Mouse (Mus musculus) embryonic facial prominence, embryonic 12.5 days (tissue): ENCODE data around the gene Map2k2. TPM values are rescaled to one million over a fixed set of nuclear protein-coding genes. Genes with fewer than 3 reads are reported as not detected.

Experiments used
- ATAC-seq: fragments of 200-750 bp; cut with Nextera tagmentation; 2 replicates; pipeline ENCODE4 v1.8.0; 2017; ENCODE audit not compliant: insufficient number of reproducible peaks, insufficient read depth, low FRiP score, low TSS enrichment
- H3K27ac ChIP-seq: fragments of 300-500 bp; sonication (generic); 2 replicates; pipeline ENCODE4 v1.5.1; 2016; ENCODE audit warnings: mild to moderate bottlenecking
- H3K27me3 ChIP-seq: fragments of 300-500 bp; sonication (generic); 2 replicates; pipeline ENCODE4 v1.6.1; 2016; ENCODE audit warnings: mild to moderate bottlenecking, moderate library complexity
- H3K36me3 ChIP-seq: fragments of 300-500 bp; sonication (generic); 2 replicates; pipeline ENCODE4 v1.6.1; 2016; ENCODE audit warnings: mild to moderate bottlenecking
- H3K4me1 ChIP-seq: fragments of 300-500 bp; sonication (generic); 2 replicates; pipeline ENCODE4 v1.6.1; 2016
- H3K4me2 ChIP-seq: fragments of 300-500 bp; sonication (generic); replicated peaks from 2 replicates; pipeline ENCODE4 v1.6.1; 2016; ENCODE audit warnings: mild to moderate bottlenecking, moderate library complexity
- H3K4me3 ChIP-seq: fragments of 300-500 bp; sonication (generic); 2 replicates; pipeline ENCODE4 v1.5.1; 2016; ENCODE audit warnings: mild to moderate bottlenecking
- H3K9ac ChIP-seq: fragments of 300-500 bp; sonication (generic); 2 replicates; pipeline ENCODE4 v1.6.1; 2016; ENCODE audit warnings: mild to moderate bottlenecking, moderate library complexity
- H3K9me3 ChIP-seq: fragments of 300-500 bp; sonication (generic); 2 replicates; pipeline ENCODE4 v1.6.1; 2016; ENCODE audit warnings: mild to moderate bottlenecking, moderate library complexity
- WGBS: fragments of 180-500 bp; shearing (Covaris S2); methylation state at CpG from one replicate; pipeline ENCODE4 v1.1.7; 2016; 5-methylcytosine and 5-hydroxymethylcytosine counted together
- polyA plus RNA-seq: library from polyadenylated mRNA; unstranded; fragments of >200 nt; fragmentation: Nextera tagmentation; extraction: Ambion mirVana; gene quantifications from 2 replicates; pipeline ENCODE4 v1.2.1, GENCODE M21; 2016

The Map2k2 gene
- polyA plus RNA-seq, 1 experiment from 2014 or later: 230 TPM

DNA sequence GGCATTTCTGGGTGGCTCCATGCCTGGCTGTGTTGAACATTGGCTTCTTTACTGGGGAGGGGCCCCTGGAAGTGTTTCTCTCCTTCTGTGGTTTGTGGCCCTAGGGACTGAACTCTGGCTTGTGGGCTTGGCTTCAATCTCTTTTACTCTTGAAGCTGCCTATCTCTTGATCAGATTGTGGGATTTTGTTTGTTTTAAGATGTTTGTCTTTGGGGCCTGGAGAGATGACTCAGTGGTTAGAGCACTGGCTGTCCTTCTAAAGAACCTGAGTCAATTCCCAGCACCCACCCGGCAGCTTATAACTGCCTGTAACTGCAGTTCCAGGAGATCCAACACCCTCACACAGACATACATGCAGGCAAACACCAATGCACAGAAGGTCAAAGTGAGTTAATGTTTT lies 29.4 kb upstream of the Map2k2 start:
- WGBS: 89% methylated on average over 1 of the region's 1 CpGs
- 0 out of 2 replicates have a peak, but pooled peaks cover 2% of the 10 kb centered on the region for H3K4me1 ChIP-seq
- H3K36me3 ChIP-seq: peaks cover 86% of the 10 kb centered on the region
- no peaks in the 10 kb centered on the region for H3K27me3 ChIP-seq
- H3K9me3 ChIP-seq: no peaks in the 10 kb centered on the region
- no peak for ATAC-seq
- H3K9ac ChIP-seq: no peak overlapping the region
- no peak overlapping the region for H3K27ac ChIP-seq
- no peak overlapping the region for H3K4me3 ChIP-seq
- H3K4me2 ChIP-seq: no peak overlapping the region

DNA sequence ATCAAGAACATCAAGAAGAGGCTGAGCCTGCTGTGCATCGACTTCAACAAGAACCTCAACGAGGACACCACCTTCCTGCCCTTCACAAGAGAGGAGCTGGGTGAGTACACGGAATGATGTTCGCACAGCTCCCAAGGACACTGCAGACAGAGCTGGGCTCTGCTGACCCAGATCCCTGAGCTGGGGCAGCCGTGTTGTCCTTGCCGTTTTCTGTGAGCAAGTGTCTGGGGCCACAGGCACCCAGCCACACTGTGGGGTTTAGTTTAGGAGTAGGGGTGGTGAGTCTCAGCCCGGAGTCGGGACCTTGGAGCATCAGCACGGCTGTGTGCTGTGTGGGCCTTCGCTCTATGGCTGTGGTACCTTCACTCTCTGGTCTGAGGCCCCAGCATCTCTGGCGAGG lies 27.8 kb upstream of the Map2k2 start:
- 93% methylated on average over 11 of the region's 11 CpGs for WGBS
- Histone ChIP-seq H3K9me3 (no peaks in the 10 kb centered on the region), H3K9ac (no peak overlapping the region), H3K4me1 (no peaks in the 10 kb centered on the region), H3K36me3 (peaks cover 98% of the 10 kb centered on the region), H3K27me3 (no peaks in the 10 kb centered on the region), H3K27ac (no peak overlapping the region), H3K4me3 (no peak overlapping the region), H3K4me2 (no peak overlapping the region)
- no peak for ATAC-seq

DNA sequence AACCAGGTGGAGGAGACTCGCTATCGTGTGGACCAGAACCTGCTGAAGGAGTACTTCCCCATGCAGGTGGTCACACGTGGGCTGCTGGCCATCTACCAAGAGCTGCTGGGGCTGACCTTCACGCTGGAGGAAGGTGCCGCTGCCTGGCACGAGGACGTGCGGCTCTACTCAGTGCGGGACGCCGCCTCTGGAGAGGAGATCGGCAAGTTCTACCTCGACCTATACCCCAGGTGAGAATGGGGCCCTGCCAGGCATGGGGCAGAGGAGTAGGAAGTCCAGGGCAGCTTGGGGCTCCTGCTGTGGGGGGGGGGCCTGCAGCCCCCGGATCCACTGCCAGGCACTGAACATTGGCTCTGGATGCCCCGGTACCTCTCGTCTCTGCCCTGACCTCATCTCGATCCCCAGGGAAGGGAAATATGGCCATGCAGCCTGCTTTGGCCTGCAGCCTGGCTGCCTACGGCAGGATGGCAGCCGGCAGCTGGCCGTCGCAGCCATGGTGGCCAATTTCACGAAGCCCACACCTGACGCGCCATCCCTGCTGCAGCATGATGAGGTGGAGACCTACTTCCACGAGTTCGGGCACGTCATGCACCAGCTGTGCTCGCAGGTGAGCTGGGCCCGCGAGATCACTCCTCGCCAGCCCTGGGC lies 25.6 kb upstream of the Map2k2 start:
- Histone ChIP-seq H3K9me3 (no peaks in the 10 kb centered on the region), H3K36me3 (peaks cover 79% of the 10 kb centered on the region), H3K4me1 (no peaks in the 10 kb centered on the region), H3K4me2 (no peak overlapping the region), H3K27ac (no peak overlapping the region), H3K27me3 (no peaks in the 10 kb centered on the region), H3K9ac (no peak overlapping the region), H3K4me3 (no peak overlapping the region)
- 89% methylated on average over 31 of the region's 31 CpGs for WGBS
- no peak for ATAC-seq

DNA sequence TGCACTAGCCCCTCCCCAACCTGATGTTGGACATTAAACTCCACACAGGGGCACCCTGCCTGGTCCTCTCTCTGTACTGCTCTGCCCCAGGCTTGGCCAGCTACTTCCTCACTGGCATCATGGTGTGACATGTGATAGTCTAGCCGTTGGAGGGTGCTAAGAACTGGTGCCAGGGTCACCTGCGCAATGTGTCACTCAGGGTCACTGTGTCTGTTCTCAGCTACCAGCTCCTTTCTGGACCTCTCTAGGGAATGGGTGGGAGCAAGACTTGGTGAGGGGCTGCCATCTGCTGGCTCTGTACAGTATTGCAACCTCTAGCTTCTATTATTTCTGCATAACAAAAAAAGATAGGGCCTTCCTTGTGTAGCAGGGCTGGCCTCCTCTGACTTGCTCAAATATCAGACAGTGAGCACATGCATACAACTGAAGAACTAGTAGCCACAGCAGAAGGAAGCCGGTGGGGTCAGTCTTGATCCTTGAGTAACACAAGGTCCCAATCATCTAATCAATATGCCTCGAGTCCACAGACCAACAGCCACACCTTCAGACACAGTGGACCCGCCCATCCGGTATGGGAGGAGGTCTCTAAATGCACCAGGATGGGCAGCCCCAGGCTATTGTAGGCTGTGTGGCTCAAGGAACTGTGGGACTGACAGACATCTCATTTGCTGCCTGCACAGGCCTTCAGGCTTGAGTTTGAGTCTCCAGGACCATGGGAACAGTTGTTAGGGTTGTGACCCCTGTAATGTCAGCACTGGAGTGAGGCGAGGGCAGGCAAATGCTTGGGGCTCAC lies 23.4 kb upstream of the Map2k2 start:
- H3K9me3 ChIP-seq: no peaks in the 10 kb centered on the region
- H3K27ac ChIP-seq: no peak overlapping the region
- no peaks in the 10 kb centered on the region for H3K4me1 ChIP-seq
- no peak overlapping the region for H3K4me3 ChIP-seq
- 74% methylated on average over 7 of the region's 7 CpGs for WGBS
- H3K4me2 ChIP-seq: no peak overlapping the region
- no peak overlapping the region for H3K9ac ChIP-seq
- peak; percentile 13; the same call in 1 of the 2 replicates for ATAC-seq
- no peaks in the 10 kb centered on the region for H3K27me3 ChIP-seq
- peaks cover 59% of the 10 kb centered on the region for H3K36me3 ChIP-seq

DNA sequence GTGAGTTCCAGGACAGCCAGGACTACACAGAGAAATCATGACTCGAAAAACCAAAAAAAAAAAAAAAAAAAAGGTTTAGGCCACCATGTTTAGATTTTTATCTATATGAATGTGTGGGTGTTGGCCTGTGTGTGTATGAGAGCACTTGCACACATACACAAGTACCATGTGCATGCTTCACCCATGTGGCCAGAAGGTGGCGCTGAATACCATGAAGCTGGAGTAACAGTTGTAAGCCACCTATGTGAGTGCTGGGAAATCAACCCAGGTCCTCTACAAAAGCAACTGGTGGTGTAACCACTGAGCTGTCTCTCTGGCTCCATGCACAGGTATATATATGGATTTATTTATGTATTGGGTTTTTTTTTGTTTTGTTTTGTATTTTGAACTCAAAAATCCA lies 18.7 kb upstream of the Map2k2 start:
- H3K36me3 ChIP-seq: peaks cover 12% of the 10 kb centered on the region
- 55% methylated on average over 2 of the region's 2 CpGs for WGBS
- no peaks in the 10 kb centered on the region for H3K9me3 ChIP-seq
- ATAC-seq: no peak
- H3K27ac ChIP-seq: no peak overlapping the region
- H3K4me3 ChIP-seq: no peak overlapping the region
- H3K27me3 ChIP-seq: no peaks in the 10 kb centered on the region
- 0 out of 2 replicates have a peak, but pooled peaks cover 8% of the 10 kb centered on the region for H3K4me1 ChIP-seq
- H3K9ac ChIP-seq: no peak overlapping the region
- no peak overlapping the region for H3K4me2 ChIP-seq

DNA sequence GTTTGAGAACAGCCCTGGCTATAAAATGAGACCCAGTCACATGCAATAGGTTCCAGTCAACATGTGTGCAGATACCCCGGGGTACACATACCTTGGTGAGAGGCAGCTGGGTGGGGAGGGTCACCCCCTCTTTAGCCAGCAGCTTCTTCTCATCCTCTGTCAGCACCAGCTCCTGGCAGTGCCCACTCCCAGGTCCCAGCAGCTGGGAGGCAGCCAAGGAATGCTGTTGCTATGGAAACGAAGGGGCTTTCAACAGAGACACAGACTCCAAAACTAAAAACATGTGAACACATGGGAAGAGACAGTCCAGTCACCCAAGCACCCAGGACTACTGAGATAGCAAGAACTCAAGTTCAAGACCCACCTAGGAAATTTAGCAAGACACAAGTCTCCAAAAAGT lies 16.5 kb upstream of the Map2k2 start:
- no peak overlapping the region for H3K9ac ChIP-seq
- H3K9me3 ChIP-seq: no peaks in the 10 kb centered on the region
- WGBS: 58% methylated on average over 2 of the region's 2 CpGs
- H3K27me3 ChIP-seq: no peaks in the 10 kb centered on the region; the same call in 1 of the 2 replicates
- H3K4me3 ChIP-seq: no peak overlapping the region
- no peak for ATAC-seq
- 0 out of 2 replicates have a peak, but pooled peaks cover 8% of the 10 kb centered on the region for H3K4me1 ChIP-seq
- H3K4me2 ChIP-seq: no peak overlapping the region
- no peak overlapping the region for H3K27ac ChIP-seq
- H3K36me3 ChIP-seq: no peaks in the 10 kb centered on the region

DNA sequence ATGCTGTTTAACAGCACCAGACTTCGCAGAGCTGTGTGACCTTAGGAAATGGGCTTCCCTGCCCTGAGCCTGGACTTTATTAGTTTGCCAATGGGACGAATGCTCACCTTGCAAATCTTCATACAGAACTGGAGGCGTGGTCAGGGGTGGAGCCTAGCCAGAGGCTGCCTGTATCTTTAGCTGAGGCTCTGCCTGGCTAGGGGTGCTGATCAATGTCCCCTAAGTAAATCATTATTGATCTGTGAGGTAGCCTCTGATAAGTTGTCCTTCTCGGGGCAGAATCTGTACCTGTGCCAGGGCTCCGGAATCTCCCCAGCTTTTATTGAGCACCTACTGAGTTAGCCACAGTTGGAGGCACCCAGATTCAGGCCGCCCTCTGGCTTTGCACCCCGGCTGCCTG lies 15.1 kb upstream of the Map2k2 start:
- Histone ChIP-seq H3K9me3 (no peaks in the 10 kb centered on the region), H3K36me3 (no peaks in the 10 kb centered on the region), H3K27ac (no peak overlapping the region), H3K4me1 (0 out of 2 replicates have a peak, but pooled peaks cover 8% of the 10 kb centered on the region), H3K9ac (no peak overlapping the region), H3K4me3 (no peak overlapping the region), H3K27me3 (no peaks in the 10 kb centered on the region; the same call in 1 of the 2 replicates), H3K4me2 (no peak overlapping the region)
- WGBS: 80% methylated on average over 7 of the region's 7 CpGs
- no peak for ATAC-seq

DNA sequence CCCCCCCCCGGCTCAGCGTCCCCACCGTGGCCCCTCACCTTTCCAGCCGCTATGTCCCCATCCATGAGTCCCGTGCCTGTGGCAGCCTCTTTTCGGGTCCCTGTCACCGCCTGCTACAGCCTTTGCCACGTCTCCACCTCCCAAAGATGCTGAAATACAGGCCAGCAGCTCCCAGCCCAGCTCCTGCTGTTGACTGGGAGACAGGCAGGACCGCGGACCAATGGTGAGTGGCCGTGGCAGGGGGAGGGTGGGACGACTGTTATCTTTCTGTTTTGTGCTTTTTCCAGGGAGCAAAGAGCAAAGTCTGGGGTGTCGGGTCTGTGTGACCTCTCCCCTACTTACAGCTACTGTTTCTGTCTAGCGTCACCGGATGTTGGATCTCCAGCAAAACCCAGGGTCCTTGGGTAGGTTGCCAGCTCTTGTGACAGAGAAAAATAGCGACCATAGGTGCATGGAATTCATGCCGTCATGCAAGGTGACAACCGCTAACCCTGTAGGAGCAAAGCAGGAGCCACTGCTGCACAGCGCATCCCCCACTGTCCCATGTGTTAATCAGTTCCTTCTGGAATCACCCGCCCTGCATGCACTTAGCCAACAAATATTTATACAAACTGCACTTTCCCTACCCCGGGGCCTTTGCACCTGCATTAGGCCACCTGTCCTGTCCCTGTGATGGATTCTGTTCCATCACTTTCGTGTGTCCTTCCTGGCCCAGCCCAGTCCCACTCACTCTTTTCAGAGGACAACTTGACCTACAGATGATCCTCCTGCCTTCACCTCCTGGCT lies 13.1 kb upstream of the Map2k2 start:
- Histone ChIP-seq H3K4me1 (0 out of 2 replicates have a peak, but pooled peaks cover 8% of the 10 kb centered on the region), H3K27me3 (no peaks in the 10 kb centered on the region; the same call in 1 of the 2 replicates), H3K9ac (no peak overlapping the region), H3K9me3 (no peaks in the 10 kb centered on the region), H3K36me3 (no peaks in the 10 kb centered on the region), H3K4me2 (no peak overlapping the region), H3K4me3 (no peak overlapping the region), H3K27ac (no peak overlapping the region)
- WGBS: 57% methylated on average over 22 of the region's 22 CpGs
- ATAC-seq: no peak

DNA sequence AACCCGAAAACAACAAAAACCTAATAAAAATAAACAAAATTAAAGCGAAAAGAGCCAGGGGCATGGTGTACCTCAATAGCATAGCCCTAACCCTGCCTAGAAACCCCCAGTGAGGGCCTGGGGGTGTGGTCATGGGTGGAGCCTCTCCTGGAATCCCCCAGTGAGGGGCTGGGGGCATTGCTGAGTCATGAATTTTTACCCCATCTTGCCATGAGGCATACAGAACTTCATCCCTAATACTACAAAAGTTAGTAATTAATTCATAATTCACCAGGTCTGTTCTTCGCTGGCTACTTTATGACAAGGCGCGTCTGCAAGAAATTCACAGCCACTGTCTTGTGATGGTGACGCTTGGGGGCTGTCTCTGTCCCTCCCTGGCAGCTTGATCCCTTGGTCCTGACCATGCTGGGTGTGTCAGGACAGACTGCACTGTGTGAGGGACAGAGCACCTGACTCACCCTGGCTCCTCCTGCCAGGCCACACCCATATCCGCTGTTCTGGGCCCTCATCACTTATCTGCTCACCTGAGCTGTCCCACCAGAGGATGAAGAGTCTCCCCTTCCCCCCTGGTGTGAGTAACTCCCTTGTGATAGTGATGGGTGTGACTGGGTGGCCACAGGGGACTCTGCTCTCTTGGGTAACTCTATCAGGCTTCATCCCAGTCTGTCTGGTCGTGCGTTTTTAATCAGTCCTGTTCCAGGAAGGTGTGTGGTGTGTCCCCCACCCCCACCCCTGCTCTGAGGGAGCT lies 10.6 kb upstream of the Map2k2 start:
- WGBS: 59% methylated on average over 9 of the region's 9 CpGs
- no peak overlapping the region for H3K4me2 ChIP-seq
- no peaks in the 10 kb centered on the region; the same call in 1 of the 2 replicates for H3K27me3 ChIP-seq
- no peak overlapping the region for H3K27ac ChIP-seq
- no peaks in the 10 kb centered on the region for H3K4me1 ChIP-seq
- H3K4me3 ChIP-seq: no peak overlapping the region
- H3K36me3 ChIP-seq: no peaks in the 10 kb centered on the region
- no peak overlapping the region for H3K9ac ChIP-seq
- H3K9me3 ChIP-seq: no peaks in the 10 kb centered on the region
- ATAC-seq: no peak

DNA sequence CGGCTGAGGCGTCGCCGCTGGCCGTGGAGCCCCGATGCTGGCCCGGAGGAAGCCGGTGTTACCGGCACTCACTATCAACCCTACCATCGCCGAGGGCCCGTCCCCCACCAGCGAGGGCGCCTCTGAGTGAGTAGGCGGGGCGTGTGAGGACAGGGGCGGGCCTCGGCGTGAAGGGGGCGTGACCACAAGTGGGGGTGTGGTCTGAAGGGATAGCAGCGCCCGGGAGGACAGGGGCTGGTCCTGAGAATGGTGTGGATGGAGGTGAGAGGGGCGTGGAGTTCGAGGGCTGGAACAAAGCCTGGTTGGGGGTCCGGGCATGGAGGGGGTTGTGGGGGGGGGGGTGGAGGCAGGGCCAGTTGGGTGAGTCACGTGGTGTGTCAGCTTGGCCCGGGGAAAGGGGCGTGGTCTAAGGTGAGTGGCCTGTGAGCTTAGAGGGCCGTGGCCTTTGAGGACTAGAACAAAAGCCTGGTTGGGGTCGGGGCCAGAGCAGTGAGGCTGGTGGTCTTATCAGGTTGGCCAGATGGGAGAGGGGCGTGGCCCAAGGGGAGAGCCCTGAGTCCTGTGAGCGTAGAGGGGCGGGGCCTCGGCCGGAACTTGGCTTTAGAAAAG lies 502 bp downstream of the Map2k2 start:
- ATAC-seq: peak; percentile 70
- H3K9me3 ChIP-seq: no peaks in the 10 kb centered on the region
- peaks cover 19% of the 10 kb centered on the region for H3K4me1 ChIP-seq
- under 1% methylated on average over 34 of the region's 35 CpGs for WGBS
- peak overlapping the region; percentile 74 for H3K4me2 ChIP-seq
- H3K4me3 ChIP-seq: peak overlapping the region; percentile 93
- peaks cover 33% of the 10 kb centered on the region for H3K36me3 ChIP-seq
- H3K27me3 ChIP-seq: no peaks in the 10 kb centered on the region
- peak overlapping the region; percentile 99 for H3K27ac ChIP-seq
- peak overlapping the region; percentile 99 for H3K9ac ChIP-seq

DNA sequence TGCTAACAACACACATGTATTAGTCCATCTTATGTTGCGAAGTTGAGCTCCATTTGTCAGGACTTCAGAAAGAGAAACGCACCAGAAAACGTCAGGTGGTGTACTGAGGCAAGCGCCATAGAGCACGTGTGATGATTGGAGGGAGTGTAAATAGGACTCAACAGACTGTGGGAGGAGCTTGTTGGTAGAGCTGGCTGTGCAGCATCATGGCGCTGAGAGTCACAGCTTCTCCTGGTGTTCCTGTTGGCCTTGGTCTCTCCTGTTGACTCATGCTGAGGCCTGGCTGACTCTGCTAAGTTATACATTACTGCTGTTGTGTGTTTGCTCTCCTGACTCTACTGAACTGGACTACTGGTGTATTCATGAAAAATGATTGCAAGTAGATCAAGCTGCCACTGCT lies 7.2 kb downstream of the Map2k2 start:
- no peak overlapping the region for H3K27ac ChIP-seq
- no peak overlapping the region for H3K9ac ChIP-seq
- no peaks in the 10 kb centered on the region for H3K27me3 ChIP-seq
- WGBS: 93% methylated on average over 6 of the region's 6 CpGs
- no peak for ATAC-seq
- H3K9me3 ChIP-seq: no peaks in the 10 kb centered on the region
- peaks cover 91% of the 10 kb centered on the region for H3K36me3 ChIP-seq
- no peak overlapping the region for H3K4me3 ChIP-seq
- H3K4me1 ChIP-seq: no peaks in the 10 kb centered on the region
- H3K4me2 ChIP-seq: no peak overlapping the region
